Mouse (Mus musculus) lung, embryonic 15.5 days (tissue): ENCODE measurements around the gene Drd4. TPM values are rescaled to one million over a fixed set of nuclear protein-coding genes. Genes with fewer than 3 reads are reported as not detected.

Source experiments
- ATAC-seq: fragments of 200-750 bp; cut with Nextera tagmentation; 2 replicates; pipeline ENCODE4 v1.8.0; 2017; ENCODE audit warnings: moderate number of reproducible peaks, borderline replicate concordance; ENCODE audit not compliant: low FRiP score, low TSS enrichment; ENCODE audit errors: extremely low read depth
- H3K27ac ChIP-seq: fragments of 300-500 bp; sonication (generic); 2 replicates; pipeline ENCODE4 v1.5.1; 2015; ENCODE audit warnings: moderate library complexity, mild to moderate bottlenecking, inconsistent platforms
- H3K27me3 ChIP-seq: fragments of 300-500 bp; sonication (generic); 2 replicates; pipeline ENCODE4 v1.6.1; 2015; ENCODE audit warnings: inconsistent platforms
- H3K36me3 ChIP-seq: fragments of 300-500 bp; sonication (generic); 2 replicates; pipeline ENCODE4 v1.6.1; 2015; ENCODE audit warnings: inconsistent platforms
- H3K4me1 ChIP-seq: fragments of 300-500 bp; sonication (generic); 2 replicates; pipeline ENCODE4 v1.6.1; 2015; ENCODE audit warnings: inconsistent platforms
- H3K4me2 ChIP-seq: fragments of 300-500 bp; sonication (generic); 2 replicates; pipeline ENCODE4 v1.6.1; 2015; ENCODE audit warnings: inconsistent platforms, mild to moderate bottlenecking, moderate library complexity
- H3K4me3 ChIP-seq: fragments of 300-500 bp; sonication (generic); 2 replicates; pipeline ENCODE4 v1.5.1; 2015; ENCODE audit warnings: mild to moderate bottlenecking, inconsistent platforms
- H3K9ac ChIP-seq: fragments of 300-500 bp; sonication (generic); 2 replicates; pipeline ENCODE4 v1.6.1; 2015; ENCODE audit warnings: inconsistent platforms
- H3K9me3 ChIP-seq: fragments of 300-500 bp; sonication (generic); 2 replicates; pipeline ENCODE4 v1.6.1; 2016; ENCODE audit warnings: inconsistent platforms
- WGBS: fragments of 180-500 bp; shearing (Covaris S2); methylation state at CpG from one replicate; pipeline ENCODE4 v1.1.7; 2015; 5-methylcytosine and 5-hydroxymethylcytosine counted together
- polyA plus RNA-seq: library from polyadenylated mRNA; unstranded; fragments of >200 nt; fragmentation: Nextera tagmentation; extraction: Ambion mirVana; gene quantifications from 2 replicates; pipeline ENCODE4 v1.2.1, GENCODE M21; 2015

Gene Drd4
- polyA plus RNA-seq, 1 experiment from 2014 or later = 0.57 TPM

- Histone ChIP-seq H3K27ac (no peak overlapping the region), H3K9ac (no peak overlapping the region), H3K9me3 (no peaks in the 10 kb centered on the region), H3K27me3 (peaks cover 55% of the 10 kb centered on the region), H3K4me2 (peak overlapping the region; percentile 60), H3K4me1 (peaks cover 31% of the 10 kb centered on the region), H3K36me3 (peaks cover 5% of the 10 kb centered on the region; the same call in 1 of the 2 replicates), H3K4me3 (peak overlapping the region; percentile 32)
- ATAC-seq = no peak
- WGBS = 5% methylated on average over 22 of the region's 22 CpGs
Observed at GRCm38 (mm10) chr7:141294479-141294878, 2.7 kb downstream of the Drd4 start.

DNA sequence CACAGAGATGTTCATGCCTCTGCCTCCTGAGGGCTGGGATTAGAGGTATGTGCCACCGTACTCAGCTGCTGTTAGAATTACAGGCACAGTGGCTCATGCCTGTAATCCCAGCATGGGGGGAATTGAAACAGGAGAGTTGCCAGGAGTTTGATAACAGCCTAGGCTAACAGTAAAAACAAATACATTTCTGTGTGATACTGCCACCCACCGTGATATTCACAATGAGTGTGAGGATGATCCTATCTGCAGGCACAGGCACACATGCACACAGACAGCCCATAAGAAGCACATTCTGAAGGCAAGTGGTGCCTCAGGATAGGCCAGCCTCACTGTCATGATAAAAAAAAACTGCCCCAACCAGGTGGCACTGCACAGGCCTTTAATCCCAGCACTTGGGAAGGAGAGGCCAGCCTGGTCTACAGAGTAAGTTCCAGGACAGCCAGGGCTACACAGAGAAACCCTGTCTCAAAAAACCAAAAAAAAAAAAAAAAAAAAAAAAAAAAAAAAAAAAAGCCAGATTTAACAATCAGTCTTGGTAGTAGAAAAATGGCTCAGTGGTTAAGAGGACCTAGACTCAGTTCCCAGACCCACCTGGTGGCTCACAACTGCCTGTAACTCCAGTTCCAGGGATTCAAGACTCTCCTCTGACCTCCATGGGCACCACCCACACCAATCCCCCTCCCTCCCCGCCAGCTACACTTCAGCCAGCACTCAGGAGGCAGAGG is 6.3 kb downstream of the Drd4 start:
- Histone ChIP-seq H3K4me2 (no peak overlapping the region), H3K9ac (no peak overlapping the region), H3K36me3 (peaks cover 38% of the 10 kb centered on the region), H3K27ac (no peak overlapping the region), H3K4me1 (peaks cover 18% of the 10 kb centered on the region), H3K4me3 (no peak overlapping the region), H3K27me3 (peaks cover 26% of the 10 kb centered on the region), H3K9me3 (no peaks in the 10 kb centered on the region)
- no peak for ATAC-seq
- WGBS = 67% methylated on average over 3 of the region's 3 CpGs

DNA sequence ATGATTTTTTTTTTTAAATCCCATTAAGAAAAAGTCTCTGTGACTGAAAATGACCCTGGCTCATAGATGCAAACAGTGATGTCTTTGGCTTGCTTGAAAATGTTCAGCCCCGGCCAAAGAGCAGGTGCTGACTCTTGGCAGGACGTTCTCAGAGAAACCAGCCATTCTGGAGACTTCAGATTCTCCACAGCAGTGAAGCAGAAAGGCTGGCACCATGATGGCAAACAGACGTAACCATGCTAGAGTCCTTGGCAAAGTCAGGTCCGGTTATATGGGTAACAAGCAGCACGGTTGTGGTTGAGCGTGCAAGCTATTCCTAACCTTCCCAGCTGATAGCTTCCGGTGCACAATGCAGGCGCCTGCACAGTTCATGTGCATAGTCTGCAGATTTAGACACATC is 7.4 kb downstream of the Drd4 start:
- H3K4me2 ChIP-seq = no peak overlapping the region
- no peak overlapping the region for H3K4me3 ChIP-seq
- WGBS = 93% methylated on average over 8 of the region's 8 CpGs
- H3K4me1 ChIP-seq = peaks cover 10% of the 10 kb centered on the region
- H3K36me3 ChIP-seq = peaks cover 47% of the 10 kb centered on the region
- H3K27ac ChIP-seq = no peak overlapping the region
- no peaks in the 10 kb centered on the region for H3K9me3 ChIP-seq
- H3K27me3 ChIP-seq = peaks cover 16% of the 10 kb centered on the region
- no peak overlapping the region for H3K9ac ChIP-seq
- ATAC-seq = no peak

DNA sequence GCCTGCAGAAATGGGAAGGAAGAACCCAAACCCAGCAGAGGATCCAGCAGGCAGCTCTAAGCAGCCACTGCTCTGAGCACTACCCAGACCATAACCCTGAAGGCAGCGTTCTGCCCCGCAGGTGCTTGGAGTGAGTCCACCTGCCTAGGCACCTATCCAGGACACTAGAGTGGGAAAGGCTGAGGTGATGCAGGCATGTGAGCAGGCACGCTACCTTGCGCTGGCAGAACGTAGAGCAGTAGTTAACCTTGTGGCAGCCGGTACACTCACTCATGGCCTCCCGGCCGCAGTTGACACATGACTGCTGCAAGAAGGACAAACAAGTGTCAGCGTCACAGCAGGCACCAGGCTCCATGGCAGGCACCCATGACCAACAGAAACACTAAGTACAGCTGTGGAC is 9.6 kb downstream of the Drd4 start:
- no peak for ATAC-seq
- H3K9ac ChIP-seq = no peak overlapping the region
- no peak overlapping the region for H3K4me2 ChIP-seq
- no peak overlapping the region for H3K27ac ChIP-seq
- H3K27me3 ChIP-seq = no peaks in the 10 kb centered on the region
- H3K4me3 ChIP-seq = no peak overlapping the region
- H3K4me1 ChIP-seq = no peaks in the 10 kb centered on the region
- WGBS = 91% methylated on average over 9 of the region's 9 CpGs
- H3K9me3 ChIP-seq = no peaks in the 10 kb centered on the region
- peaks cover 69% of the 10 kb centered on the region for H3K36me3 ChIP-seq

DNA sequence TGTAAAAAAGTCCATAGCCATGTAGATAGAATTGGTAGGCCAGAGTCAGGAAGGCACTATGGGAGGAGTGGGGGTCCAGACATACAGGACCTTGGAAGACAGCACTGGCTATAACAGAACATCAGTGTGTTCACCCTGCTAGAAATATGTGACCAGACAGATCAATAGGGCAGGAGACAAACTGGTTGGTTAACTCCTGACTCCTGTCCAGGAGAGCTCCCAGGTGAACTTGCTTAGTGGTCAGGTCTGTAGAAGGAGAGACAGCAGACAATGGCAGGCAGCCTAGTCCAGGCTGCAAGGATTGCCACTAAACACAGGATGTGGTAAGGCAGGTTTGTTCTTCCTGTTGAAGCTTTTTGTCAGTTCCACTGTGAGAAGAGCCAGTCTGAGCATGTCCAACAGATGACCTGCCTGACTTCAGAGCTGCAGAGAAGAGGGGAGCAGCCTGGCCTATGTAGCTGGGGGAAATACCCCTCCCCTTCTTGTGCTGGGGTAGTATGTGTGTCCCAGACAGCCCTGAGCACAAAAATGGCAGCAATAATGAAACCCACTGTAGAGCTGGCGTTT is 11.0 kb downstream of the Drd4 start:
- Histone ChIP-seq H3K4me2 (no peak overlapping the region), H3K4me1 (no peaks in the 10 kb centered on the region), H3K27me3 (no peaks in the 10 kb centered on the region), H3K36me3 (peaks cover 77% of the 10 kb centered on the region), H3K9ac (no peak overlapping the region), H3K4me3 (no peak overlapping the region), H3K9me3 (no peaks in the 10 kb centered on the region), H3K27ac (no peak overlapping the region)
- WGBS = 86% methylated on average over 1 of the region's 1 CpGs
- ATAC-seq = no peak

GRCm38 (mm10) chr7:141304537-141304936 is 12.7 kb downstream of the Drd4 start:
- 85% methylated on average over 4 of the region's 4 CpGs for WGBS
- H3K36me3 ChIP-seq = peaks cover 93% of the 10 kb centered on the region
- H3K4me1 ChIP-seq = no peaks in the 10 kb centered on the region
- H3K4me3 ChIP-seq = no peak overlapping the region
- no peak overlapping the region for H3K9ac ChIP-seq
- H3K4me2 ChIP-seq = no peak overlapping the region
- ATAC-seq = no peak
- H3K27me3 ChIP-seq = no peaks in the 10 kb centered on the region
- H3K27ac ChIP-seq = no peak overlapping the region
- no peaks in the 10 kb centered on the region for H3K9me3 ChIP-seq

- Histone ChIP-seq H3K4me1 (no peaks in the 10 kb centered on the region), H3K36me3 (peaks cover 86% of the 10 kb centered on the region), H3K9me3 (no peaks in the 10 kb centered on the region), H3K27ac (no peak overlapping the region), H3K4me2 (no peak overlapping the region), H3K4me3 (no peak overlapping the region), H3K9ac (no peak overlapping the region), H3K27me3 (no peaks in the 10 kb centered on the region)
- WGBS = 92% methylated on average over 2 of the region's 2 CpGs
- no peak for ATAC-seq
Observed at GRCm38 (mm10) chr7:141314416-141314815, 22.6 kb downstream of the Drd4 start.

DNA sequence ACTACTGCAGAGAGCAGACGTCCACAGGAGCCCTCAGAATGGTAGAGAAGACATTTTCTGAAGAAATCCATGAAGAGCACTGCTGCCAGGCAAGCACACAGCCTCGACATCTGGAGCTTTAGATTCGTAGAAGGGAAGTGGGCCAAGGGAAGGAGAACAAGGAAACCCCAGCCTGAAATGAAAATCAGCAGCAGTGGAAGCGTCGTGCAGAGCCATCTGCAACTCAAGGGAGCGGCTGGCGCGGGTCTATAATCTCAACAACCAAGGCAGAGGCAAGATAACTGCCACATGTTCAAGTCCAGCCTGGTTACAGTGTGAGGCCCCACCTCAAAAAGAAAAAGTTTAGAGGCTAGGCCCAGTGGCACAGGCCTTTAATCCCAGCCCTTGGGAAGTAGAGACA is 23.3 kb downstream of the Drd4 start:
- H3K4me1 ChIP-seq = no peaks in the 10 kb centered on the region
- H3K27me3 ChIP-seq = no peaks in the 10 kb centered on the region
- no peak overlapping the region for H3K4me3 ChIP-seq
- no peak overlapping the region for H3K27ac ChIP-seq
- no peak overlapping the region for H3K4me2 ChIP-seq
- 80% methylated on average over 8 of the region's 8 CpGs for WGBS
- no peaks in the 10 kb centered on the region for H3K9me3 ChIP-seq
- H3K9ac ChIP-seq = no peak overlapping the region
- ATAC-seq = no peak
- H3K36me3 ChIP-seq = peaks cover 83% of the 10 kb centered on the region

DNA sequence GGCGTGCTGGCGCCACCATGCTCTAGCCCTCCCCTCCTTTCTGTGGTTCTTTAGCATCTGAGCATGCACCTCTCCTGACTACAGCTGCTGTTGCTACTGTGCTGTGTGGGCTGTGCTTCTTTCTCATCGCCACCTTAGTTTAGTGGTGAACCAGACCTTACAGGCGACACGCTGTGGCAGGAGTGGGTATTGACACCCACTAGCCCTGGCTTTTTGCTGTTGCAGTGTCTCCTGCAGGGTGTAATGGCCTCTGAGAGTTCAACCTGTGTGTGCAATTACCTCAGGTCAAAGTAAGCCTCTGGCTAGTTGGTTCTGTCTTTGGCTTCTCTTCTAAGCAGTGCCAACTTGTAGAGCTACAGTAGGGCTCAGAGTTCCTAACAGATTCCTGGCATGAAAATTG is 24.2 kb downstream of the Drd4 start:
- no peaks in the 10 kb centered on the region for H3K4me1 ChIP-seq
- ATAC-seq = no peak
- peaks cover 83% of the 10 kb centered on the region for H3K36me3 ChIP-seq
- H3K9me3 ChIP-seq = no peaks in the 10 kb centered on the region
- WGBS = 72% methylated on average over 5 of the region's 5 CpGs
- no peak overlapping the region for H3K4me3 ChIP-seq
- no peak overlapping the region for H3K27ac ChIP-seq
- no peaks in the 10 kb centered on the region for H3K27me3 ChIP-seq
- no peak overlapping the region for H3K9ac ChIP-seq
- H3K4me2 ChIP-seq = no peak overlapping the region

GRCm38 (mm10) chr7:141317619-141318132 is 25.9 kb downstream of the Drd4 start:
- Histone ChIP-seq H3K9me3 (no peaks in the 10 kb centered on the region), H3K4me1 (no peaks in the 10 kb centered on the region), H3K4me2 (no peak overlapping the region), H3K4me3 (no peak overlapping the region), H3K9ac (no peak overlapping the region), H3K27ac (no peak overlapping the region), H3K27me3 (no peaks in the 10 kb centered on the region), H3K36me3 (peaks cover 86% of the 10 kb centered on the region)
- 75% methylated on average over 1 of the region's 1 CpGs for WGBS
- no peak for ATAC-seq

DNA sequence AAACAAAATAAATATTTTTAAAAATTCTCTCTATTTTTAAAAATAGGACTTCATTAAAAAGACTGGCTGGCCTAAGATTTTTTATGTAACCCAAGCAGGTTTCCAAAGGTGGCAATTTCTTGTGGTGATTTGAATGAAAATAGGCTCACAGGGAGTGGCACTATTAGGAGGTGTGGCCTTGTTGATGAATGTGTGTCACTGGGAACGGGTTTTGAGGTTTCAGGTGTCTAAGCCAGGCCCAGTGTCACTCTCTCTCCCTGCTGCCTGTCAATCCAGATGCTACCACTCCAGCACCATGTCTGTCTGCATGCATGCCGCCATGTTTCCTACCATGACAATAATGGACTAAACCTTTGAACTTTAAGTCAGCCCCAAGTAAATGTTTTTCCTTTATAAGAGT is 27.6 kb downstream of the Drd4 start:
- WGBS = 75% methylated on average over 2 of the region's 2 CpGs

GRCm38 (mm10) chr7:141324686-141325085 is 32.9 kb downstream of the Drd4 start:
- WGBS = 78% methylated on average over 1 of the region's 1 CpGs
- no peak overlapping the region for H3K4me2 ChIP-seq
- H3K9me3 ChIP-seq = no peaks in the 10 kb centered on the region
- H3K27me3 ChIP-seq = no peaks in the 10 kb centered on the region
- H3K4me3 ChIP-seq = no peak overlapping the region
- no peak for ATAC-seq
- no peak overlapping the region for H3K9ac ChIP-seq
- H3K27ac ChIP-seq = no peak overlapping the region
- peaks cover 33% of the 10 kb centered on the region for H3K36me3 ChIP-seq
- H3K4me1 ChIP-seq = peaks cover 28% of the 10 kb centered on the region

More for the DNA sequence above, 27.6 kb downstream of the Drd4 start:
- 0 out of 2 replicates have a peak, but pooled peaks cover under 1% of the 10 kb centered on the region for H3K4me1 ChIP-seq
- no peak overlapping the region for H3K4me2 ChIP-seq
- H3K9me3 ChIP-seq = no peaks in the 10 kb centered on the region
- no peaks in the 10 kb centered on the region for H3K27me3 ChIP-seq
- H3K9ac ChIP-seq = no peak overlapping the region
- H3K27ac ChIP-seq = no peak overlapping the region
- H3K4me3 ChIP-seq = no peak overlapping the region
- ATAC-seq = no peak
- peaks cover 77% of the 10 kb centered on the region for H3K36me3 ChIP-seq
